Mouse (Mus musculus): Measurements from ENCODE around the gene Tmem81.
"Not testable (repeated sequence)": the region's sequence is repeated elsewhere in the genome, so short reads cannot be mapped to it uniquely, and the experiment has no call there.

Tmem81 gene

GRCm38 (mm10) chr1:132506058-132506457 is at the start of gene Tmem81:
Gene Tmem81 (plus strand): TSS chr1:132506230.
- DNase-seq: no peak

GRCm38 (mm10) chr1:132464651-132465050 is 41.4 kb upstream of the Tmem81 start:
- no peak for DNase-seq

GRCm38 (mm10) chr1:132468926-132469325 is 37.1 kb upstream of the Tmem81 start:
- peak in 1 of 2 experiments; percentile 2 for DNase-seq

- no peak for DNase-seq
Observed at GRCm38 (mm10) chr1:132469519-132469918, 36.5 kb upstream of the Tmem81 start.

GRCm38 (mm10) chr1:132470031-132470430 is 36.0 kb upstream of the Tmem81 start:
- not testable (repeated sequence) for DNase-seq

- DNase-seq: no peak
Observed at GRCm38 (mm10) chr1:132471032-132471431, 35.0 kb upstream of the Tmem81 start.

GRCm38 (mm10) chr1:132471499-132471898 is 34.5 kb upstream of the Tmem81 start:
- DNase-seq: no peak

GRCm38 (mm10) chr1:132472537-132472936 is 33.5 kb upstream of the Tmem81 start:
- DNase-seq: no peak

GRCm38 (mm10) chr1:132474496-132474895 is 31.5 kb upstream of the Tmem81 start:
- no peak for DNase-seq

GRCm38 (mm10) chr1:132476575-132476927 is 29.5 kb upstream of the Tmem81 start:
- DNase-seq: no peak

GRCm38 (mm10) chr1:132476928-132477691 is 28.9 kb upstream of the Tmem81 start, which contains the start of gene Rbbp5:
Gene Rbbp5 (plus strand): TSS chr1:132477365.
- DNase-seq: peak; percentile 86 to 87

GRCm38 (mm10) chr1:132479438-132479837 is 26.6 kb upstream of the Tmem81 start:
- no peak for DNase-seq

- DNase-seq: no peak
Observed at GRCm38 (mm10) chr1:132481619-132482018, 24.4 kb upstream of the Tmem81 start.

GRCm38 (mm10) chr1:132483234-132483633 is 22.8 kb upstream of the Tmem81 start:
- no peak for DNase-seq

GRCm38 (mm10) chr1:132483759-132484158 is 22.3 kb upstream of the Tmem81 start:
- DNase-seq: no peak

GRCm38 (mm10) chr1:132500535-132500934 is 5.5 kb upstream of the Tmem81 start:
- no peak for DNase-seq

GRCm38 (mm10) chr1:132505155-132505554 is 875 bp upstream of the Tmem81 start:
- DNase-seq: no peak

GRCm38 (mm10) chr1:132506656-132507055 is 626 bp downstream of the Tmem81 start:
- no peak for DNase-seq

GRCm38 (mm10) chr1:132509771-132510170 is 3.7 kb downstream of the Tmem81 start:
- DNase-seq: no peak

- DNase-seq: no peak
Observed at GRCm38 (mm10) chr1:132511521-132511920, 5.5 kb downstream of the Tmem81 start.

- no peak for DNase-seq
Observed at GRCm38 (mm10) chr1:132512106-132512505, 6.1 kb downstream of the Tmem81 start.

- DNase-seq: no peak
Observed at GRCm38 (mm10) chr1:132515339-132515738, 9.3 kb downstream of the Tmem81 start.

GRCm38 (mm10) chr1:132516776-132517175 is 10.7 kb downstream of the Tmem81 start:
- DNase-seq: no peak

- DNase-seq: no peak
Observed at GRCm38 (mm10) chr1:132518621-132519020, 12.6 kb downstream of the Tmem81 start.

- DNase-seq: no peak
Observed at GRCm38 (mm10) chr1:132519734-132520133, 13.7 kb downstream of the Tmem81 start.

Data from lung, adult 18-20 months (tissue).